Mouse (Mus musculus) adrenal gland, adult (tissue): ENCODE measurements at regions not wholly inside any gene's neighbourhood (a gene's known extent, or its start where the extent isn't known, plus 50 kb on each side); places are given as distances from the start of the nearest gene placed in this dataset.
A peak's percentile ranks its signal among the peaks of the same experiment; 100 is the strongest.
"Not testable (repeated sequence)": the region's sequence is repeated elsewhere in the genome, so short reads cannot be mapped to it uniquely, and the experiment has no call there.

Experiments used
- DNase-seq, 2 experiments: peaks; one replicate each; pipeline ENCODE4 v3.0.0; 2022 to 2023; ENCODE audit warnings: low spot score in 1 of 2; ENCODE audit not compliant: inconsistent age in 2 of 2

DNA sequence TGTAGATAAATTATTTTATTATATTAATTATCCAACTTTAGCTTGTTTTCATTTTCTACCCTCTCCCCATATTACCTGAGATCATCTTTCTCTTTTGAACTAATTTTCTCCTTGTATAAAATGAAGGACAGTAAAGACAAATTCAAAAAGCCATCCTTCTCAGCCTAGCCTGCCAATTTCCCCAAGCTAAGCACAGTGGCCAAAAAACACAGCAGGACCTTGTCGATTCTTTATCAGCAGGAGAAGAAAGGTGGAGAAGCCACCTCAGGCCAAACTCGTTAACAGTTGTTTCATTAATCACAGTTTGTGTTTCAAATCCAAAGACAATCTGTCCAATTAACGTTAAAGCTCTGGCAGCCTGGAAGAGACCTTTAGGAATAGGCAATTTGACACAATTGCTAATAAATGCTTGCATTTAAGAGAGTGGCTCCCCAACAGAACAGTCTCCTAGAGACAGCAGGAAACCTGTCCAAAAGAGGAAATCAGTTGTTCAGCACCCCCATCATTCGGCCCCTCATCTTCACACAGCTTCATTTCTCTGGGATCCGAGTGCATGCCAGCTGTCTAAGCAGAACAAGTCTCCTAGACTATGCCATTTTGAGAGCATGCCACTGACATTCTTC lies 135.7 kb upstream of the Tlr4 start:
- DNase-seq, result no peak

DNA sequence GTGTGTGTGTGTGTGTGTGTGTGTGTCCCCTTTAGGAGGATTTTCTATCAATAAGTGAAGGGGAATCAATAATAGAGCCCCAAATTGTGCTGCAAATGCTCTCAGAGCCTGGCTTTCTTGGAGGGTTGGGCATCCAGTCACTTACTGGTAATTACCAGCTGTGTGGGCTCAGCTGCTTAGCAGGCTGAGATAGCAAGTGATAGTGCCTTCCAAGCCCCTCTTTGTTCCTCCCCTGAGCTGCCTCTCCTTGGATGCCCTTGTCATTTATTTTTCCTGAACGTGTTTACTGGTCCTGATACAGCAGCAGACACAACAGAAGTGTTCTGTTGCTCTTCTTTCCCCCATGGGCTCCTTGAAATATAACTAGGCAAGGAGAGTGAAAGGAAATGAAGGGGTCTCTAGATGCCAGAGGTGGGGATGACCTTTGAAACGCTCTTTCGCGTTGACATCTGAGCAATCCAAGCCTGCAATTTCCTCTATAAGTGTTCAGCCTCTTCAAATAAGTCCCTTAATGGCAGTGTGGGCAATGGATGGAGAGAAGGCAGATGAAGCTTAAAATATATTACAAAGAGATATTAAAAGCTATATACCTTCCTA lies 133.3 kb upstream of the Tlr4 start:
- no peak for DNase-seq

DNA sequence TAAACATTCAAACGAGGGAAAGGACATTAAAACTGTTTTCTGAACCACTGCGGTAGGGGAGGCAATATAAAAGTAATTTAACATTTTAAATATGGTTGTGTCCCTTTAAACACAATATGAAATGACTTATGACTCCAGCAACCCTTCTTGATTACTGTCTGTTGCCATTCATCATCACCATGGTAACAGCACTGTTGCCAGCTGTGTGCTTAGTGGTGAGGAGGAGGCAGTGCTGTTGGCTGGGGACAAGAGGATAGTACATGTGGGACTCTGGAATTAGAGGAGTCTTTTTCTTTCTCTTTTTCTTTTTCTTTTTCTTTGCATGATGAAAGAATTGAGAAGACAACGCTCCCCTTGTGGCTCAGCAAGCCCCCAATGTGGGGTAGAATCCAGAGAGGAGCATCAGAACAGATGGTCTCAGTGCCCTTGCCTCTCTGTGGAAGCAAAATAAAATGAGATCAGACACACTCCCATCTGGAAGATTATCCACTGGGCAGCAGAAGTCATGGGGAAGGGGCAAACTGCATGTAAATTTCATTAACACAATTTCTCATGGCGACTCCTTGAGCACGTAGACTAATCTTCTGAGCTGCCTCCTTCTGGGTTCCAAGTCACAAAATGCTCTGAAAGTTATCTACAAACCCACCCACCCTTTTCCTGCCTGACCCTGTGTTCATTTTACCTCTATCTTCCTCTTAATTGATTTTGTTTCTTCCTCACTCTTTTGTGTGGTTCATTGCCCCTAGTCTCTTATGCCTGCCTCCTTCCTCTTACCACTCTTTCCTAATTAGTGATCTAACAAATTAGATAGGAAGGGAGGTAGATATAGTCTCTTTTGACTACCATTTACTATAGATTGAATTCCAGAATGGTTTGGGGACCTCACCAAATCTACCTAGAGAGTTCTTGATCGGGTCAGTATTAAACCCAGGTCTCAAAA lies 111.3 kb upstream of the Tlr4 start:
- DNase-seq, result no peak

DNA sequence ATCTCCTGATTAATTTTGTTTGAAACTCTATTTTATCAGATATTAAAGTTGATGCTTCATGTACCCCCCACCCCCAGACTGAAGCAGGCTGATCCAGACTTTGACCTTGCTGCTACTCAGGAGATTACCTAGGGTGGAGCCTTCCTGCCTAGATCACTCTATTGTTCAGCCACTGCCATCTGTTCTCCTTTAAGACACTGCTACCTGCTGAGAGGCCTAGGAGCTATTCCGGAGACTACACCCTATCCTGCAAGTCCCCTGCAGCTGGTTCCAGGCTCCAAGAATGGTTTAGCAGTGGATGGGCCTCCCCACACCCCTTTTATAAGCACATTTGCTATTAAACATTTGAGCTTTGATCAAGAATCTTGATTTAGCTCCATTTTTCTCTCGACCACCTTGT lies 90.0 kb upstream of the Tlr4 start:
- DNase-seq, result no peak

DNA sequence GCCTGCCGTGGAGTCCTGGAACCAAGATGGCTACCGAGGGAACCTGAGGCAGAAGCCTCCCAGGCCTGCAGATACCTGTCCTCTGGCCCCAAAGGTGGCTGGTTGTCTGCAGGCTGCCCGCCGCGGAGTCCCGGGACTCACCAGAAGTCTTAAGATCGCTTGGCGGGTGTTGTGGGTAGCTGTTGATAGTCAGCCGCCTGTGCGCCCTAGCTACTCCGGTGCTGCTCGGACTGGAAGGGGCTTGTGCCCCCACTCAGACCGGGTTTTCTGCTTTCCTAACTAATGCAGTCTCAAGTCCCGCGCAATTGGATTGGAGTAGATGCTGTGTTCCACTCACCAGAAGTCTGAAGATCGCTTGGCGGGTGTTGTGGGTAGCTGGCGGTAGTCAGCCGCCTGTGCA lies 84.0 kb upstream of the Tlr4 start:
- DNase-seq, result not testable (repeated sequence)

DNA sequence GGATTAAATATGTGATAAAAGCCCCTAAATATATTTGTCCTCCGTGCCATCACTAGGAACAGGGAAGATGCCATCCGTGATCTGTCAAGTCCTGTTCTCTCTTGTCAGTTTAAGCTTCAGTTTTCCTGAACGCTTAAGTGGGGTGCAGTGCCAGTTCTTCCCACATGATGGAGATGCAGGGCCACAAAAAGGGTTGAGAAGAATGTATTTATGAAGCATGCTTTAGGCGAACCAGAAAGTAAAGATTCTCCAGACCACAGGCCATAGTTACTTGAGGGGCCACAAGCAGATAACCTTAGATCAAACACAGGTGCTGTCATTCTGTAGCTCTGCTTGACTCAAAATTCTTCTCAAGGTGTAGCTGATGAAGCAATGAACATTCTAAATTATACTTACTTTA lies 58.6 kb upstream of the Tlr4 start:
- DNase-seq, result peak; percentile 13 to 82
